Mouse (Mus musculus): ENCODE data around the gene Lactbl1. TPM values are rescaled to one million over a fixed set of nuclear protein-coding genes. Genes with fewer than 3 reads are reported as not detected.

Lactbl1 gene
- not detected for polyA plus RNA-seq (2014; fragmentation: Illumina TruSeq; extraction: RNeasy Lipid Tissue Mini Kit (QIAGEN cat#74804); ENCODE audit: low read depth, low replicate concordance)

GRCm38 (mm10) chr4:136622388-136622787, at the start of gene Lactbl1:
Gene Lactbl1 (plus strand): TSS chr4:136622621.

GRCm38 (mm10) chr4:136602568-136602967, 19.9 kb upstream of the Lactbl1 start, which contains the start of gene Kdm1a:
Gene Kdm1a (minus strand): TSS chr4:136602723.

GRCm38 (mm10) chr4:136610387-136610856, 12.0 kb upstream of the Lactbl1 start, which contains the start of gene Tex46:
Gene Tex46 (plus strand): TSS chr4:136610437.

Other genes with a start within 250 kb of the Lactbl1 start
- not detected for gene Htr1d, start 199.1 kb upstream of the Lactbl1 start, polyA plus RNA-seq (2014; fragmentation: Illumina TruSeq; extraction: RNeasy Lipid Tissue Mini Kit (QIAGEN cat#74804); ENCODE audit: low read depth, low replicate concordance)
- not detected for gene 6030445D17Rik, start 160.4 kb upstream of the Lactbl1 start, polyA plus RNA-seq (2014; fragmentation: Illumina TruSeq; extraction: RNeasy Lipid Tissue Mini Kit (QIAGEN cat#74804); ENCODE audit: low read depth, low replicate concordance)
- gene Luzp1, start 152.9 kb upstream of the Lactbl1 start, polyA plus RNA-seq (2014; fragmentation: Illumina TruSeq; extraction: RNeasy Lipid Tissue Mini Kit (QIAGEN cat#74804); ENCODE audit: low read depth, low replicate concordance): 43.6 TPM
- gene Kdm1a, start 19.9 kb upstream of the Lactbl1 start, polyA plus RNA-seq (2014; fragmentation: Illumina TruSeq; extraction: RNeasy Lipid Tissue Mini Kit (QIAGEN cat#74804); ENCODE audit: low read depth, low replicate concordance): 81.5 TPM
- not detected for gene Tex46, start 12.2 kb upstream of the Lactbl1 start, polyA plus RNA-seq (2014; fragmentation: Illumina TruSeq; extraction: RNeasy Lipid Tissue Mini Kit (QIAGEN cat#74804); ENCODE audit: low read depth, low replicate concordance)
- 2.3 TPM for gene Ephb2, start 213.4 kb downstream of the Lactbl1 start, polyA plus RNA-seq (2014; fragmentation: Illumina TruSeq; extraction: RNeasy Lipid Tissue Mini Kit (QIAGEN cat#74804); ENCODE audit: low read depth, low replicate concordance)